Mouse (Mus musculus) limb, embryonic 11.5 days (tissue): ENCODE results near the gene Syt16. TPM values are rescaled to one million over a fixed set of nuclear protein-coding genes. Genes with fewer than 3 reads are reported as not detected.

Source experiments
- ATAC-seq: fragments of 200-750 bp; cut with Nextera tagmentation; 2 replicates; pipeline ENCODE4 v1.8.0; 2017; ENCODE audit warnings: low read depth; ENCODE audit not compliant: insufficient number of reproducible peaks, low FRiP score, low TSS enrichment
- DNase-seq: peaks from one replicate; pipeline ENCODE4 v3.0.0-alpha.2; 2015; ENCODE audit warnings: low spot score
- H3K27ac ChIP-seq: fragments of 300-500 bp; sonication (generic); replicated peaks from 2 replicates; pipeline ENCODE4 v1.5.1; 2014; ENCODE audit warnings: low read depth, mild to moderate bottlenecking, low read length
- H3K27me3 ChIP-seq: fragments of 300-500 bp; sonication (generic); 2 replicates; pipeline ENCODE4 v1.6.1; 2014; ENCODE audit warnings: mild to moderate bottlenecking, low read length, mixed read lengths; ENCODE audit not compliant: control insufficient read depth, insufficient read depth
- H3K36me3 ChIP-seq: fragments of 300-500 bp; sonication (generic); 2 replicates; pipeline ENCODE4 v1.6.1; 2014; ENCODE audit warnings: mild to moderate bottlenecking, low read length, moderate library complexity, mixed read lengths; ENCODE audit not compliant: control insufficient read depth, insufficient read depth
- H3K4me1 ChIP-seq: fragments of 300-500 bp; sonication (generic); 2 replicates; pipeline ENCODE4 v1.6.1; 2014; ENCODE audit warnings: low read length, mixed read lengths; ENCODE audit not compliant: control insufficient read depth, insufficient read depth
- H3K4me2 ChIP-seq: fragments of 300-500 bp; sonication (generic); 2 replicates; pipeline ENCODE4 v1.6.1; 2014; ENCODE audit warnings: low read depth, mild to moderate bottlenecking, moderate library complexity; ENCODE audit not compliant: severe bottlenecking
- H3K4me3 ChIP-seq: fragments of 300-500 bp; sonication (generic); 2 replicates; pipeline ENCODE4 v1.5.1; 2014; ENCODE audit warnings: low read depth, low read length
- H3K9ac ChIP-seq: fragments of 300-500 bp; sonication (generic); 2 replicates; pipeline ENCODE4 v1.6.1; 2014; ENCODE audit warnings: mild to moderate bottlenecking, low read length
- H3K9me3 ChIP-seq: fragments of 300-500 bp; sonication (generic); 2 replicates; pipeline ENCODE4 v1.6.1; 2016; ENCODE audit warnings: low read length; ENCODE audit not compliant: control insufficient read depth
- WGBS: fragments of 180-500 bp; shearing (Covaris S2); extraction: QIAGEN DNeasy Blood & Tissue Kit; methylation state at CpG from one replicate; pipeline ENCODE4 v1.1.7; 2014; 5-methylcytosine and 5-hydroxymethylcytosine counted together
- polyA plus RNA-seq: library from polyadenylated mRNA; unstranded; fragments of >200 nt; fragmentation: Nextera tagmentation; extraction: Ambion mirVana; gene quantifications from 2 replicates; pipeline ENCODE4 v1.2.1, GENCODE M21; 2014

Syt16 gene
- 2.4 and 3.0 TPM in 2 replicates for polyA plus RNA-seq

DNA sequence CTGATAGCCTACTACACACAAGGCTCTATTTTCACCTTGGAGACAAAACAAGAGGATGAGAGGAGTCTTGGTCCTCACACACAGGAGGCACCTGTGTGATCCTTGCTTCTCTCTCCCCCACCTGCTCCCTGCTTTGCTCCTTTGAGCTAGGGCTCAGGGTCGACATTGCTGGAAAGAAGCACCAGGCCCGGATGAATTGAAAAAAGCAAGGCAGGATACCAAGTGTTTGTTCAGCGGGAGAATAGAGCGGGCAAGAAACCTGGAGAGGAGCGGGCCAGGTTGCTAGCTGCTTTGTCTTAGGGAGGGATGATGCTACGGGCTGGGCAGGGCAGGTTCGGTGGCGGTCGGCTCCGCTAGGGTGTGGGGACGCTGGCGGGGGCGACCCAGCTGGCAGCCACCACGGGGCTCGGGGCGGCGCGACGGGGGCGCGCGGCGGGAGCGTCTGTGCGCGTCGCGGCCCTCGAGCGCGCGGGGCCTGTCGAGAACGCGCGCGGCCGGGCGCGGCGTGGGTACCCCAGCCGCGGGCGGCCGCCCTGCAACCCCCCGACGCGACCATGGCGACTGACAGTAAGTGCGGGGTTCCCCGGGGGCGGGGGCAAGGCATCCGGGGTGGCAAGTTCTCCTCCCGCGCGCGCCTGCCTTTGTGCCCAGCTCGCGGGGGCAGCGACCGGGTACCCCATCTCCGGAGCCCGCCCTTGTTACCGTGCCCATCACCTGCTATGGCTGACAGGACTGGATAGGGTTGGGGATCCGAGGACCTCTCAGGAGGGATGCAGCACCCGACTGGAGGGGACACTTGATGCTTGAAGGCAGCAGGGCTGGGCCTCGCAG, at the start of gene Syt16:
Gene Syt16, plus strand, starts transcription at position 365 of the 831 bp plus-strand sequence.
- H3K4me3 ChIP-seq, result peak within 1 kb of the TSS; percentile 46
- H3K27me3 ChIP-seq, result peaks cover 19% of the 10 kb centered on the region
- 0 out of 2 replicates have a peak, but pooled peaks cover 3% of the 10 kb centered on the region for H3K4me1 ChIP-seq
- under 1% methylated on average over 57 of the region's 67 CpGs for WGBS
- ATAC-seq (peak; percentile 47; the same call in 1 of the 2 replicates), DNase-seq (peak; percentile 49)
- H3K4me2 ChIP-seq, result peak within 1 kb of the TSS; percentile 92
- no peaks in the 10 kb centered on the region for H3K9me3 ChIP-seq
- peak within 1 kb of the TSS; percentile 69 for H3K9ac ChIP-seq
- no peak within 1 kb of the TSS for H3K27ac ChIP-seq
- no peaks in the 10 kb centered on the region for H3K36me3 ChIP-seq

DNA sequence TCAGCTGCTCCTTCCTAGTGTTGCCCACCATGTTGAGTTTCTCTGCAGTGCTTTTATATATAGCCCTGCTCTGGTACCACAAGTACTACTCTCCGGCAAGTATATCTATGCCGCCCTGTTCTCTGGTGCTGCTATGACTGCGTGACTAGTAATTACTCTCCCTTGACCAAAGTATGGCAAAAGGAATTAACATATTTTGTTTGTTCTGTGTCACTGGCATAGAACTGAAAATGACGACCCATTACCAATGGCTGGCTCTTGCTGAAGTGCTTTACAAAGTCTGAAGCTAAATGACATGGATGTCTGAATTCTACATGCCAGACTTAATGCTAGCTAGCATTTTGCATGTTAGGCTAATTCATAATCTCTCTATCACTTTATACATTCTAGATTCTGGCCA, 49.0 kb upstream of the Syt16 start:
- no peak for ATAC-seq
- no peak overlapping the region for H3K4me3 ChIP-seq
- H3K27me3 ChIP-seq, result peaks cover 3% of the 10 kb centered on the region; the same call in 1 of the 2 replicates
- H3K9me3 ChIP-seq, result no peaks in the 10 kb centered on the region
- WGBS, result 92% methylated on average over 4 of the region's 4 CpGs
- H3K4me2 ChIP-seq, result no peak overlapping the region
- H3K9ac ChIP-seq, result no peak overlapping the region
- 0 out of 2 replicates have a peak, but pooled peaks cover 4% of the 10 kb centered on the region for H3K4me1 ChIP-seq
- DNase-seq, result no peak
- no peak overlapping the region for H3K27ac ChIP-seq
- H3K36me3 ChIP-seq, result peaks cover 6% of the 10 kb centered on the region; the same call in 1 of the 2 replicates

DNA sequence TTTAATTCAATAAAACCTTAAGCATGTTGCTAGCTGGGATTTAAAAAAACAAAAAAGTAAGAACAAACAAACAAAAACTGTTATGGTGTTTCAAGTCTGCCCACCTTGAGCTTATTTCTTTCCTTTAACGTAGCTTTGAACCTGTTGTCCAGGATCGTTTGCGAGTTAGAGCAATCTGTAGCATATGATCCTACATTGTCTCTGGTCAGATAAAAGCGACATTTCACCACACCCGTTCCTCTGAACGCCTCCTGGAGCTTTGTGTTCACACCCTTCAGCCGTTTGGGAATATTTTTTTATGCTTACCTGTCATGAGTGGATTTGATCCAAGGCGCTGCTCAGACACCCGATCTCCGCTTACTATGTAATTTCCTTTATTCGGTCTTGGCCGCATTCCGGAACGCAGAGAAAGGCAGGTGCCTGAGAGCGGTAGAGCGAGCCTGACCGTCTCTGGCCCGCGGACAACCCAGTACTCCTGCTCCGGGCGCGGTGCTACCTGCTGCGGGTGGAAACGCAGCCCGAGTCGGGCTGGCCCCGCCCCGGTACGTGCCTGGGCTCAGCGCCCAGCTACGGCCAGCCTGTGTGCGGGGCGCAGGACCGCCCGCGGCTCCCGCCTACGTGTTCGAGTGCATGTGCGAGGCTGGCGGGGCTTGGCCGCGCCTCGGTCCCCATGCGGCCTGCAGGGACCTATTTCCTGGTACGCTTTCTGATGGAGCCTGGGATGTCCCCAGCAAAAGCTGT, 48.0 kb upstream of the Syt16 start:
- Histone ChIP-seq H3K4me1 (0 out of 2 replicates have a peak, but pooled peaks cover 4% of the 10 kb centered on the region), H3K27ac (no peak overlapping the region), H3K27me3 (peaks cover 3% of the 10 kb centered on the region; the same call in 1 of the 2 replicates), H3K9ac (0 out of 2 replicates have a peak overlapping the region, but pooled peaks have one; percentile 22), H3K36me3 (peaks cover 4% of the 10 kb centered on the region; the same call in 1 of the 2 replicates), H3K4me3 (peak overlapping the region; percentile 24; the same call in 1 of the 2 replicates), H3K9me3 (no peaks in the 10 kb centered on the region), H3K4me2 (peak overlapping the region; percentile 65)
- peak; percentile 79; the same call in 1 of the 2 replicates for ATAC-seq
- 8% methylated on average over 46 of the region's 46 CpGs for WGBS
- DNase-seq, result peak; percentile 61

DNA sequence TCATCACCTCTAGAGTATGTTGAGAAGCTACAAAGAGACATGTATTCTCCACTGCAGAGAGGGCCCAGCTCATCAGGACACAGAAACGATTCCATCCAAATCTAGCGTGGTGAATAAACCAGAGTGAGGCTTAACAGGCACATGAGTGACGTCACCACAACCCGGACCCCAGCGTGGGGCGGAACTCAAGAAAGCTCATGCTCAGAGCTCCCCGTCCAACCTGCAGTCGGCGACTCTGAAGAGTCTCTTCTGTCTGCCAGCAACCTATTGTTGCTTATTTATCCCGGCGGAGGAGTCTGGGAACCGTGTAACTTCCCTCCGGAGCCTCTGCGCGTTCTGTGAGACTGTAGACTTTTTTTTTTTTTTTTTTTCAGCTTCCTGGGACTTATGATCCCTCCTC, 44.6 kb upstream of the Syt16 start:
- Histone ChIP-seq H3K9ac (no peak overlapping the region), H3K4me1 (0 out of 2 replicates have a peak, but pooled peaks cover 4% of the 10 kb centered on the region), H3K9me3 (no peaks in the 10 kb centered on the region), H3K36me3 (no peaks in the 10 kb centered on the region), H3K4me3 (peak overlapping the region; percentile 12; the same call in 1 of the 2 replicates), H3K27ac (no peak overlapping the region), H3K4me2 (peak overlapping the region; percentile 36; the same call in 1 of the 2 replicates), H3K27me3 (peaks cover 3% of the 10 kb centered on the region; the same call in 1 of the 2 replicates)
- 13% methylated on average over 15 of the region's 15 CpGs for WGBS
- DNase-seq (peak; percentile 66), ATAC-seq (no peak)

DNA sequence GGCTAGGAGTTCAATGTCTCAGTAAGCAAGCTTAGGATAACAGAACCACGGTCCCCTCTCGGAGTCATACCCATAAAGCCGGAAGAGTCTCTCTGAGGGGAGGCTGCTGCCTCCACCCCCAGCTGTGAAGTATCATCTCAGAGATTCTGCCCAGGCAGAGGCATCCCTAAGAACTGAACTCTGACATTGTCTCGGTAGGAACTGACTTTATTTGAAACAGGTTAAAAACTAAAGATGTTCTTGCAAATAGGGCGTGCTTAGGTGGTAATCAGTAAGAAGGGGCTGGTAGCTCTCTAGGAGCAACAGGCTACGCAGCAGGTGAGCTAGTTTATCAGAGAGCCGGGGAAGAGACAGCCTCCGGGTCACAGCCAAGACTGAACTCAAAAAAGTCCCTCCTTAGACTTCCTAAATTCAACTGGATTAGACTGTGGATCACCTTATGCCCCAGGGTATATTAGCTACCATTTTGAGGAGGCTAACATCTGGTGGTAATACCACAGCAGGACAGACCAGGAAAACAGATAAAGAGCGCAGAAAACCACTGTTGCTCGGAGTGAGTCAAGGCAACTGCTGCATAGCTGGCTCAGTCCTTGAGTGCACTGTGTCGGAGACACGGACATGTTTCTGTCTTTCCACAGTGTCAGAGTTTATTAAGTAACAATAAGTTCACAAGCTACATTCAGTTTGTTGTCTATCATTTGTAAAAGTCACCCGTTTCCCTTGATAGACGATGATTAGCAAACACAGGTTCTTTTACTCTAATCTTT, 43.9 kb upstream of the Syt16 start:
- H3K4me3 ChIP-seq, result no peak overlapping the region
- H3K27me3 ChIP-seq, result peaks cover 3% of the 10 kb centered on the region; the same call in 1 of the 2 replicates
- 52% methylated on average over 14 of the region's 14 CpGs for WGBS
- ATAC-seq (no peak), DNase-seq (no peak)
- peak overlapping the region; percentile 36; the same call in 1 of the 2 replicates for H3K4me2 ChIP-seq
- H3K36me3 ChIP-seq, result no peaks in the 10 kb centered on the region
- H3K4me1 ChIP-seq, result 0 out of 2 replicates have a peak, but pooled peaks cover 4% of the 10 kb centered on the region
- no peak overlapping the region for H3K27ac ChIP-seq
- H3K9me3 ChIP-seq, result no peaks in the 10 kb centered on the region
- no peak overlapping the region for H3K9ac ChIP-seq

DNA sequence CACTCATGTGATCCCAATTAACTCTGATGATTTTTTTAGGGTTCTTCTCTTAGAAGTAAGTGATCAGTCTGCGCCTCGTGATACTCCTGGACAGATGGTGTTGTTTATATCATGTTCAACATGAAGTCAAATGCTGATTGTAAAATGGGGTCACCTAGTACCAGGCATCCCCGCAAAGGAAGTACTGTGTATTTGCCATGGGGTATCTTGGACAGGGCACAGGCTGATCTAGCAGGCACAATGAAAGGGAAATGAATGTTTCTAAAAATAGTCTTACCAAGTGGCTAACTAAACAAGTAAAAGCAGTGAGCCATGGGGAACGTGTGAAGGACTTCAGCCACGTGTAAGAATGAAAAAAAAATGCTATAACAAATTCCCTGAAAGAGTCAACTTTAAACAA, 42.7 kb upstream of the Syt16 start:
- Histone ChIP-seq H3K27ac (no peak overlapping the region), H3K9ac (no peak overlapping the region), H3K4me1 (0 out of 2 replicates have a peak, but pooled peaks cover under 1% of the 10 kb centered on the region), H3K4me3 (no peak overlapping the region), H3K4me2 (no peak overlapping the region), H3K27me3 (peaks cover under 1% of the 10 kb centered on the region; the same call in 1 of the 2 replicates), H3K9me3 (no peaks in the 10 kb centered on the region), H3K36me3 (no peaks in the 10 kb centered on the region)
- DNase-seq, result no peak
- ATAC-seq, result no peak
- WGBS, result 83% methylated on average over 5 of the region's 5 CpGs

DNA sequence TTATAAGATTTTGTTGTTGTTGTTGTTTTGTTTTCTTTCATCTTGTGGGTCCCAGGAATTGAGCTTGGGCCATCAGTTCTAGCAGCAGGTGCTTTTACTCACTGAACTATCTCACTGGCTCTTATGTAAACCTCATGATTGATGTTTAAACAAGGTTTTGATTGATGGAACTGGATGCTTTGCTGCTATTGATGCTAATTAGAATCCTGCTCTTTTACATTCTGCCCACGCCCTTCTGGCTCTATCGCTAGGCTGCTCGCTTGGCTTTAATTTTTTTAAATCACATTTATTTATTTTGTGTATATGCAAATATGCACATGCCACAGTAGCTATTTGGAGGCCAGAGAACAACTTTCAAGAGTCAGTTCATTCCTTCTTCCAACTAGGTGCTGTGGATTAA, 39.8 kb upstream of the Syt16 start:
- no peak overlapping the region for H3K4me3 ChIP-seq
- ATAC-seq (no peak), DNase-seq (no peak)
- no peak overlapping the region for H3K4me2 ChIP-seq
- H3K4me1 ChIP-seq, result no peaks in the 10 kb centered on the region
- H3K27me3 ChIP-seq, result no peaks in the 10 kb centered on the region
- WGBS, result 90% methylated on average over 3 of the region's 3 CpGs
- H3K36me3 ChIP-seq, result no peaks in the 10 kb centered on the region
- H3K27ac ChIP-seq, result no peak overlapping the region
- no peak overlapping the region for H3K9ac ChIP-seq
- no peaks in the 10 kb centered on the region for H3K9me3 ChIP-seq
